Mouse (Mus musculus): Measurements from ENCODE around the gene Cdc37.

Gene Cdc37

DNA sequence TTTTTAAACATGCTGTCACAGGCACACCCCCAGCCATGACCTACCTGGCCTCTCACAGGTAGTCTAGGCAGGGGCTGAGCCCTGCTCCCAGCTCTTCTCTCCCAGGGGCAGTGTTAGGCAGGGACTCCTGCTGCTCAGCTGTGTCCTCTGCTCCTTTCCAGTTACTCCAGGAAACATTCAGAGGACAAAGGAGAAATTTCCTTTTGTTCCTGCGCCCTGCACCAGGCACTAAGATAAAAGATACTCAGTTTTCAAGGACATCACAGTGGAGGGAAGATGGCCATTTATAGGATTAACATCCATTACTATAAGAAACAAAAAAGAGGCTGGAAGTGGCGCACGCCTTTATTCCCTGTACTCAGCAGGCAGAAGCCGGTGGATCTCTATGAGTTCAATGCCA lies 53.8 kb downstream of the Cdc37 start:
- no peak for DNase-seq

DNA sequence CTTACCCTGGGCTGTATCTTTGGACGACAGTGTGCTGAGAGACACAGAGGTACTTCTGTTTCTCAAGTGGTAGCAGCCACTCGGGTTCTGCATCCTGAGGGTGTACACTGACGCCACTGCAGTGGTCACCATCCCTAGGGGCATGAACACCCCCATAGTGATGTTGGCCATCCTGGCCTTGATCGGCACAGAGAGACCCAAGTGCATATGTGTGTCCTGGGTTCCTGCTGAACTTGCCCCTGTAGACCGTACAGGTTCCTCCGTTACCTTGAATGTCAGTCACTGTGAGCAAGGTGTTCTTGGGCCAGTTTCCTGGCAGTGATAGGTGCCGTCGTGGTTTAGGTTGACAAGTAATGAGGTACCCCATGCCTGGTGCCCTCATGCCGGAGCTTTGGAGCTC lies 56.4 kb downstream of the Cdc37 start:
- DNase-seq, result no peak

DNA sequence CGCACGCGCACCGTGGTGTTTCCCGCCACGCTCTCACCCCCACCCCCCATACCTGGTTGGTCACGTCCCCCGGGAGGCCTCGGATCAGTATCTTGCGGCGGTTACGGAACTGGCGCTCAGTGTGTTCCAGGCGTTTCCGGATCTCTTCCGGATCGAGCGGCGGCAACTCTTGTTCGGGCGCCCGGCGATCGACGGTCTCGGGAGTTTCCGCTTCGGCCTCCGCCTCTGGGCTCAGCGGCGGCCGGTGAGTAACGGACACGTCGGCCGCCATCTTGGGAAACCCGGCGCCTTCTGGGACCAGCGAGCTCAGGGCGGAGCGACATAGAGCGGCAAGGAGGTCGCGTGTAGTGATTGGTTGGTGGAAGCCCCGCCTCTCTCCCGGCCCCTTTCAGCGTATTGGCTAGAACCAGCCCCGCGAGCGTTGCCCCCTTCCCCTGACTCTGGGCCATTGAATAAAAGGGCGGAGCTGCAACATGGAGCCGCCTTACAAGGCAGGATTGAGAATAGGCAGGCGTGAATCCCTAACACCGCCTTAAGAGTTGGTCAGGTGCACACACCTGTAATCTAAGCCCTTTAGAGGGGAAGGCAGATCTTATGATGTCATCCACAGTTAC lies 58.0 kb downstream of the Cdc37 start, which contains the start of the genes Gm38431 and Raver1:
Gene Gm38431 (minus strand): TSS at position 291 of the 614 bp plus-strand sequence.
Gene Raver1 (minus strand): TSS at position 302 of the 614 bp plus-strand sequence.
- DNase-seq, result peak; percentile 99

DNA sequence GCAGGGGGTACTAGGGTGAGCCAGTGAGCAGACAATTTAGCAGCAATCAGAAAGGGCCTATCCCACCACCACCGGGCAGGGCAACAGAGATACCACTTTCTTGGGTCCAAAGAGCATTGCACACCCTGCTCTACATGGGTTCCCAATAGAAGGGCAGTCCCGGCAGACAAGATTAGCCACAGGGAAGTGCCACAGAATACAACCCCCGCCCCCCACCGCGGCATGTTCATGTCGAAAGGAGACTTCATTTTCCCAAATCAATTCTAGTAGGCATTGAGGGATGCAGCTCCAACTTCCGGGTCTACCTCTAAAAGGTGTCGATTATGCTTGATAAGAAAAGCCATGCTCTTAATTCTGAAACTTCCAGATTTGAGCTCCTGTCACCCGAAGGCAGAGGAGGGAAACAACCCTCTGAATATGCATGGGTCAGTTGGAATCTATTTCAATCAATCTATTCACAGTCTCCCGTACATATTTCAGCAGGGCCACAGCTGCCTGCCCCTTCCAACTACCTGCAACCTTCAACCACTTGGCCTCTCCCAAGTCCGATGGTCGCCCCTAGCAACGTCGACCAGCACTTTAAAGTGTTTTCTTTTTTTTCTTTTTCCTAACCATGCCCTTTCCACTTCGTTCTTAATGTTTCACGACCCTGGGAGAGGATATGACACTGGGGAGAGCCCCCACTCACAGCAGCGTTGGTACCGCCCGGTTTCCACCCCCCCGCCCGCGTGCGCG lies 58.6 kb downstream of the Cdc37 start:
- peak in 1 of 2 experiments; percentile 25 for DNase-seq

DNA sequence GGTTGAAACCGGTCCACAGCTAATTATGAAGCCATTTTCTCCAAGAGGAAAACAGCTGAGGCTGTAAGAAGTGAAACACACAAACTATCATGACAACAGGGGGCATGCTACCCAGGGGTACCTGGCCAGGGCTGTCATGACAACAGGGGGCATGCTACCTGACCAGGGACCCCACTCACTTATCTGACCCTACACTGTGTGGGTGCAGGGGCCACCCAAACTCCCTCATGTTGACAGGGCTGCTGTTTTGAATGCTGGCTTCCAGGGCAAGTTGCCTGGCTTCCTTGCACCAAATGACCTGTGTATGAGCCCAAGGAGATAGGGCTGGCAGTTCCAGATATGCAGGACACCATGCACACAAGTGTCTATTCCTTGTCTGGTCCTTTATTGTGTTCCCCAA lies 59.2 kb downstream of the Cdc37 start:
- DNase-seq, result no peak

DNA sequence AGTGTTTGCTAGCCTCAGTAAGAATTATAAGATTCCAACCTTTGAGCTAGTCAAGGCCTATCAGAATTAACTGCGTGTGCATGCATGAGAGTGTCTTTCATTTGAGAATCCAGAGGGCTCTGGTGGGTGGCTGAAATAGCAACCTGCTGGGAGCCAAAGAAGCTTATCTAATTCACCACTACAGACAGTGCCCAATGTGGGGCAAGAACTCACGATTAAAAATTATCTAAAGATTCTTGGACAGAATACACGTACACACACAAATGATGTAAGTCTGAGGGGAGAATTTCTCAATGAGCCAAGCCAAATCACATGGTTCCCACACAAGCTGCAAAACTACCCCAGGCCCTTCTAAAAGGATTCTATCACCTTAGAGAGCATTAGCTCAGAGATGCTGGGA lies 66.5 kb downstream of the Cdc37 start:
- no peak for DNase-seq
